Mouse (Mus musculus) gastrocnemius, adult 8-10 months (tissue): Measurements from ENCODE around the gene A930018P22Rik. TPM values are rescaled to one million over a fixed set of nuclear protein-coding genes. Genes with fewer than 3 reads are reported as not detected.
"Not testable (repeated sequence)": the region's sequence is repeated elsewhere in the genome, so short reads cannot be mapped to it uniquely, and the experiment has no call there.

Source experiments
- DNase-seq, 2 experiments: peaks; one replicate each; pipeline ENCODE4 v3.0.0; 2022; ENCODE audit warnings: low spot score in 2 of 2
- total RNA-seq, 4 experiments: library from RNA; stranded (reverse); gene quantifications; 2 replicates each; pipeline ENCODE4 v1.2.4; 2022

The A930018P22Rik gene
- 1 to 10 TPM in 1 of 4 experiments, under 1 TPM in 2, not detected in 1; 0.36 to 1.2 (median 0.63) TPM for total RNA-seq

DNA sequence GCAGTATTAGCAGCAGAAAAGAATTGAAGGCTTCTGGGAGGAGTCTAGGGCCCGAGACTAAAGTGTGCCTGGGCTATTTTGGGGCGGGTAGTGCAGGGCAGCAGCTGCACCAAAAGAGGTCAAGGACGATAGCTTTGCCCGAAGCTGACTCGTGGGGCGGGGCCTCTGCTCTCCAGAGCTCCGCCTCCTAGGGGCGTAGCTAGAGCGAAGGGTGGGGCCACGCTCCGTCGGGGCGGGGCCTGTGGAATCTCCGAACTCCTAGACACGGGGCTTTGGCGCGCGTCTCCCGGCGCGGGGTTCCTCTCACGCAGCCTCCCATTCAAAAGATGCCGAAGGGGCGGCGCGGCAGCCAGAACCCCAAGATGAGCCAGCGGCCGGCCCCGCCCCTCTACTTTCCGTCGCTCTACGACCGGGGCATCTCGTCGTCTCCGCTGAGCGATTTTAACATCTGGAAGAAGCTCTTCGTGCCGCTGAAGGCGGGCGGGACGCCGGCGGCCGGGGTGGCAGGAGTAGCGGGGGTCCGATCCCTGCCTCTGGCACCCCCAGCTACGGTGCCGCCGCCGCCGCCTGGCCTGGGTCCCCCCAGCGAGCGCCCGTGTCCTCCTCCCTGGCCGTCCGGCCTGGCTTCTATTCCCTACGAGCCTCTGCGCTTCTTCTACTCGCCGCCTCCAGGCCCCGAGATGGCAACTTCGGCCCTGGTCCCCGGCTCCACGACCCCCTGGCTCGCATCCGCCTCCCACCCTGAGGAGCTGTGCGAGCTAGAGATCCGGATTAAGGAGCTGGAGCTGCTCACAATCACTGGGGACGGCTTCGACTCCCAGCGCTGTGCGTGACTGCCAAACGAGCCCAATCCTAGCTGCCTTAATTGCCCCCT lies at the start of gene A930018P22Rik:
TSS of gene A930018P22Rik (plus strand) at position 265 of the 874 bp plus-strand sequence.
- peak; percentile 93 to 94 for DNase-seq

DNA sequence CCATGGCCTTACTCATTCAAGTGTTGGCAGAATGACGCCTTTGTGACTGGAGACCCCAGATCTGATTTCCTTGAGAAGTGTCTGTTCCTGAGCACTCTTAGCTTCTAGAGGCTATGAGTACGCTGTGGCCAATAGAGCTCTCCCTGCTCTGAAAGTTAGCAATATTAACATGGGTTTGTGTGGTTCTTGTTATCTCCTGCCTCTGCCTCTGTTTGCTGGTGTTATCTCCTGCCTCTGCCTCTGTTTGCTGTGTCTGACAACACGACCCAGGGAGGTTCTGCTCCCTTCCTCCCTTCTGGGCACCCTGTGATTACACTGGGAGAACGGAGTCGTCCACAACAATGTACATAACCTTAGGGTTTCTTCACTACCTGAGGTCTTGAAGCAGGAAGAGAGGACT lies 44.3 kb upstream of the A930018P22Rik start:
- not testable (repeated sequence) for DNase-seq

DNA sequence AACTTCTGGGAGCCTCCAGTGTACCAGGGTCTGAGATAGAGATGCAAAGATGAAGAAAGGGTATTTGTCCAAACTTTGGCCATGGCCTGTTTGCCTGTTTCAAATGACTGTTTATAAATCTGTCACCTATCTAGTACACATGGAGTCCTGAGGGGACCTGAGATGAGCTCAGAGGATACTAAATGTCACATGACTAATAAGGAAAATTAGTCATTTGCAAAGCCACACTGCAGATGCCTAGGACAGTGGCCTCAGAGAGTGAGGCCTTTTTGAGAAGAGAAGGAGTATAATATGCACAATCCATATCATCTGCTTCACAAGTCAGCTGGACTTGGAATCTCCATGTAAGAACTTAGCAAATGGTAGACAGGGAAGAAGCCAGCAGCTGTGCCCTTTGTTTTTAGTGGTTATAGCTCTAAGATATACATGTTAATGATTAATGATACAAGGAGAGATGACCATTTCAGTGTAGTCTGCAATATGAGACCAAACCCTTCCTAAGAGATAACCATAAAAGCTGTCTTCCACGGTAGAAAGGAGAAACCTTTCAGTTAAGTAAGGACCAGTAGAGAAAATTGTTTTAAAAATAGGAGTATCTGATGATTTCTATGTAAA lies 41.0 kb upstream of the A930018P22Rik start:
- DNase-seq = not testable (repeated sequence)

DNA sequence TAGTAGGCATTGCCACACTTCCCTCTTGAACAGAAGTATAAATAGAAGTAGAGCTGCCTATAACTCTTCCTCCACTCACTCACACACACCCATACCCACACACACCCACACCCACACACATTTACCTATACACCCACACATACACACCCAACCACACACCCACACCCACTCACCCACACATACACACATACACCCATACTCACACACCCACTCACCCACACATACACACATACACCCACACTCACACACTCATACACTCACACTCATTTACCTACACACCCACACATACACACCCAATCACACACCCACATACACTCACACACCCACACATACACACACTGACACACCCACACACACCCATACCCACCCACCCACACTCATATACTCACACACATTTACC lies 40.1 kb upstream of the A930018P22Rik start:
- no peak for DNase-seq

DNA sequence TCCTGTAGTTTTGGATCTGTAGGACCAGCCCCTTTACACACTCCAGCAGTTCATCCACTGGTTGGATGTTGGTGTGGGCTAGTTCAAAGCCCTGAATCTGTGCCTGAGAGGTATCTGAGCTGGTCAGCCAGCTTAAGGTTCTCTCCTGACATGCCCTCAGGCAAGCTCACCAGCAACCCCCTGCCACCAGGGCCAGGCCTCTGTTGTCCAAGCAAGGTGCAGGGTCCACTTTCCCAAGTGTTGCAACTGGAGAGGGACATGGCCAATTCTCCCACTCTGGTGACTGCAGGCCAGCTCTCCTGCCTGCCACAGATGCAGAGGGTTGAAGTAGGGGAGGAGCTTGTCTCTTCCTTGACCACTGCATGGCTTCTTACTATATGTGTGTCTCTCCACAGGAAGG lies 38.5 kb upstream of the A930018P22Rik start:
- DNase-seq = not testable (repeated sequence)

DNA sequence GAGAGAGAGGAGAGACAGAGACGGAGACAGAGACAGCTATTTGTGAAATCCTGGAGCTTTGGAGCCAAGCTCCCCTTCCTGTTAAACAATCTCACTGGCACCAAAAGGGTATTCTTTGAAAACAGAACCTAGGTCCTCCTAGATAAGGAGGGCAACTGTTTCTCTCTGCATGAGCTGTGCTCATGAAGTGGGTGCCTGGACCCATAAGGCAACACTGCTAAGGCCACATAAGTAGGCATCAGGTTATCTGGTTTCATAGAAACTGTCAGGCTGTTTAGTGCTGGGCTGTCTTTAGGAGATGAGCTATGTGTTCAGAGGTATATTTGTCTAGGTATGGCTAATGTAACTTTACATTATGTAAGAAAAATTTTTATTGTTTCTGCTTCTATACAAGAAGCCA lies 35.0 kb upstream of the A930018P22Rik start:
- not testable (repeated sequence) for DNase-seq

DNA sequence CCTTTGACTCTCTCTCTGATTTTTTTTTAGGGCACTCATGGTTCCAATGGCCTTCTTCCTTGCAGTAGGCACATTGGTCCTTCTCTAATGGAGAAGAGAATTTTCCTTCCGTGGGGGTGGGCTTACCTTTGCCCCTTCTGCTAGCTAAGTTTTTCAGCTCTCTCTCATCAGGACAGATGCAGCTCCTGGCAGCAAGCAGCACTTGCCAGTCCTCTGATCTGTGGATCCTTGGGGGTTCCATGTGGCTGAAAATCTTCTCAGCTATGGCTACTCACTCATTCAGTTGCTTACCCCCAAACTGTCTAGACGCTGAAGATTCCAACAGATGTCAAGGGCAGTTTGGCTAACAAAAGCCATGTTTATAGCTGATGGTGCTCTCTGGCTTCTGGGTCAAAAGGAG lies 29.3 kb upstream of the A930018P22Rik start:
- DNase-seq = no peak

DNA sequence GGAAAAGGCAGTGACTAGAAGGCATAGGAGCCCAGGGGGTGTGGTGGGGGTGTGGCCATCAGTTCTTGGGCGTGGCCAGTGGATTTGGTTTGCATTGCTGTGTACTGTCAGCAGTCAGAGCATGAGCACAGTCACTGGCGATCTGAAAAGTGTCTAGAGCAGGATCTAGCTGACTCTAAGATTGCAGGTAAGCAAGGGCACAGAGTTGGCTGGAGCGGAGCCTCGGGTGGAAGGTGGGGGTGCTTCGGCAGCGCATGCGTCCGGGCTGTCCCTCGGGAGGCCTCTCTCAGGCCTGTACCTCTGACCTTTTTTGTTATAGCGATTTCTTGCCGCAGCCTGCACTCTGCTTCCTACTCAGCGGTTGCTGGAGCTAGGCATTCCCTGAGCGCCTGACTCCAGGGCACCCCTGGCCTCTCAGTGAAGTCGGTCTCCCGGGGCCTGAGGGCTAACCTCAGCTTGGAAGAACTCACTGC lies 26.8 kb upstream of the A930018P22Rik start, which contains the start of gene Cd59a:
TSS of gene Cd59a (plus strand) at position 61 of the 473 bp plus-strand sequence.
- peak; percentile 65 to 72 for DNase-seq

DNA sequence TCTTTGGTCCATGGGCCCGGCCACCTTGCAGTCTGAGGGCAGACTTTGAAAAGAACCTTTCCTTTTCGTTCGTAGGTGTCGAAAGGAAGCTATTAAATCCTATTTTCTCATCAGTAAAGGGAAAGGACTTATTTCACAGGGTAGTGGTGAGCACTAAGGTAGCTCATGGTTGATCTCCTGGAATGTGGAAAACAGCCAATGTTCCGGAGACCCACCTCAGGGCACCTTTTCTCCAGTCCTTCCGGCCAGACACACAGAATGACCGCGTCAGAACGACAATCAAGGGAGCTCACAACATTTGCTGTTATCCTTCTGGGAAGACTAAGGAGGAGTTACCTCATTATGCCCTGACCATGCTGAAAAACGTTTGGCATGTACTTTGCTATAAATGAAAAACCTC lies 26.3 kb upstream of the A930018P22Rik start:
- no peak for DNase-seq

DNA sequence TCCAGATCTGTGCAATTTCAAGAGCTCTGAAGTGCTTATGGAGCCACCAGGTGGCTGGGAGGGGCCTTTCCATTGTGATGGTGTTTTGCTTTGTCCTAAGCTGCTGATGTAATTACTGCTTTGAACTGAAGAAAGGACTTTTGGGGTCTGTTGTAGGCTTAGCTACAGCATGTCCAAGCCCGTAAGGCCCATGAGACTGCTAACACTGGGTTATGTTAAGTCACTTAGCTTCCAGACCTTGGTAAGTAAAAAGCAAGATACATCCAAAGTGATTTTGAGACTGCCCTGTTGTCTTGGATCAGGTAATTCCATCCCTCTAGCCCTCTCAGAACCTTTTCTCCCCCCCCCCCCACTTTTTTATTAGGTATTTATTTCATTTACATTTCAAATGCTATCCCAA lies 25.8 kb upstream of the A930018P22Rik start:
- DNase-seq = not testable (repeated sequence)

DNA sequence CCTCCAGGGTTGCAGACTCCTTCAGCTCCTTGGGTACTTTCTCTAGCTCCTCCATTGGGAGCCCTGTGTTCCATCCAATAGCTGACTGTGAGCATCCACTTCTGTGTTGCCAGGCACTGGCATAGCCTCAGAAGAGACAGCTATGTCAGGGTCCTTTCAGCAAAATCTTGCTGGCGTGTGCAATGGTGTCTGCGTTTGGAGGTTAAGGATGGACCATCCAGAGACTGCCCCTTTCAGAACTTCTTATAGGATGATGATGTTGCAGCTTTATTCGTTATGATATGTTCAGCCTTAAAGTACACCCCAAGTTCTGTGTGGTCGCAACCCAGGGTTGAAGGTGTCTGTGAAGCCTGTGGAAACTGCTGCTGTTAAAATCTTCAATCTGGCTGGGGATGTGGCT lies 25.2 kb upstream of the A930018P22Rik start:
- DNase-seq = not testable (repeated sequence)

DNA sequence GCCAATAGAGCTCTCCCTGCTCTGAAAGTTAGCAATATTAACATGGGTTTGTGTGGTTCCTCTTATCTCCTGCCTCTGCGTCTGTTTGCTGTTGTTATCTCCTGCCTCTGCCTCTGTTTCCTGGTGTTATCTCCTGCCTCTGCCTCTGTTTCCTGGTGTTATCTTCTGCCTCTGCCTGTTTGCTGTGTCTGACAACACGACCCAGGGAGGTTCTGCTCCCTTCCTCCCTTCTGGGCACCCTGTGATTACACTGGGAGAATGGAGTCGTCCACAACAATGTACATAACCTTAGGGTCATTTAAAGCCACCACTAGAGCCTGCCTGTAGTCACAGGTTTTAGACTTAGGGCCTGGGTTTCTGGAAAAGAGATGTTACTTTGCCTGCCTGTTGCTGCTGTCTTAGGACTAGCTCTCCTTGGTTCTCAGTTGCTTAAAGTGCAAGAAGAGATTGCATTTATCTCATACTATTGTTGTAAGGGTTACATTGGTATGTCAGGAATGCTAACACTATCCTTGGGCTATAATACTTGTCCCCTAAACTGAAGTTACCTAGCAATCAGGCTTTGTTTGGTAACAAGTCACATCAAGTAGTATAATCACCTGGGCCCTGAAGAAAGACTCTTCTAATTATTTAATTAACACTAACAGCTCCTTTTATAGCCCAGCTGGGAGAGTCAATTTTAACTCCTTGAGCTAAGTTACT lies 23.9 kb upstream of the A930018P22Rik start:
- DNase-seq = no peak

DNA sequence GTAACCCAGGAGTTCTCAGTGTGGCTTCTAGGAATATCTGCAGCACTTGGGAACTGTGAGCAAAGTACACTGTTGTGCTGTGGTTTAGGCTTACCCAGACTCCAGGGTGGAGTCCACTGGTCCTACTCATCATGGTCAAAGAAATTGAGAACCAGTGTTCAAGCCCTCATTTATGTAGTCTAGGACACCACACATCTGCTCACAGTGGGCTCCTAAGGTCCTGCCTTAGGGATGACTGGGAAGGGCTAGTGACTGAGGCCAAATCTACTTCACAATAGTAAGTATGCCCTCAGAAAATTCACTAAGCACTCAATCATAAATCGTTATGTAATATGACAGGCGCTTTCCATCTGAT lies 23.4 kb upstream of the A930018P22Rik start:
- no peak for DNase-seq

DNA sequence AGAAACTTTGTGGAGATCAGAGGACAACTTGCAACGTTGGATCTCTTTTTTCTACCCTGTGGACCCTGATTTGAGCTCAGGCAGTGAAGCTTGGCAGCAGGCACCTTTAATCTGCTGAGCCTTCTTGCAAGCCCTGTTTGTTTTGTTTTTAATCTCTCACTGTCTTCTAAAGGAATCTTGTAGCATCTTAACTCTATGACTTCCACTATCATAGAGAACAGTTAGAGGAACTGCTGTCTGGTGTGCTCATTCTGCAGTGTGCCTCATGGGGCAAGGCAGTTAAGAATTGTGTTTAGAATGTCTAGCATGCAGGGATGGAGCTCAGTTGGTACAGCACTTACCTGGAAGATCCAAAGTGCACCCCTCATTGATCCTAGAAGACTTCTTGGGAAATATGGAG lies 22.6 kb upstream of the A930018P22Rik start:
- DNase-seq = no peak

DNA sequence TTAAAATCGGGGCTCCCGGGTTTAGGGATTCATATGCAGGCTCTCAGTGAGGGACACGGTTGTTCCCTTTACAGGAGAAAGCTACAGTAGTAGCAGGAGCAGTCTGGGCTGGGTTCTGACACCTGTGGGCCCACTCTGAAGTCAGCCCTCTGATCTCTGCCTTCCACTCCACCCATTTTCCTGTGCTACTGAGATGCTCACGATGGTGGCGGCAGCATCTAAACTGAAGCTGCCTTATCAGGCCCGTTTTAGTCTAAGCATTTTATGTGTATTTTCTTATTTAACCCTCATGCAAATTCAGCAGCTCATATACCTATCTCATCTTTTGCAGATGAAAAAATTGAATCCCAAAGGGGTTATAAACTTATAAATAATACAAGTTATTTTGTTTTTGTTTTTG lies 17.8 kb upstream of the A930018P22Rik start:
- DNase-seq = no peak

DNA sequence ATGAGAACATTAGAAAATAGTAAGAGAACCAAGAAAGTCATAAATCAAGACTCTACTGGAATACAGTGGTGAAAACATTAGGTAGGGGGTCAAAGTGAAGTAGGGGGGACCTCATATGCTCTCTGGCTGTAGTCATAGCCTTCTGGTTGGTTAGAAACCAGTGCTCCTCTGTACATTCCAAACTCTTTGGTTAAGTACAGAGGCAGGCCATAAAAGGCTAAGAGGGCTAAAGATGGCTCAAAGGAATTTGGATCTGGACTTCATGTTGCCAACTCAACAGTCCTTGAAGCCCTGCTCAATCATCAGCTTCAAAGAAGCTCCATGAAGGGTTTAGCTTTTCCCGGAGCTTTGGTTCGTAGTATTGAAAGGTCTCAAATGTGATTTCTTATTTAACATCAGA lies 13.5 kb upstream of the A930018P22Rik start:
- DNase-seq = not testable (repeated sequence)

DNA sequence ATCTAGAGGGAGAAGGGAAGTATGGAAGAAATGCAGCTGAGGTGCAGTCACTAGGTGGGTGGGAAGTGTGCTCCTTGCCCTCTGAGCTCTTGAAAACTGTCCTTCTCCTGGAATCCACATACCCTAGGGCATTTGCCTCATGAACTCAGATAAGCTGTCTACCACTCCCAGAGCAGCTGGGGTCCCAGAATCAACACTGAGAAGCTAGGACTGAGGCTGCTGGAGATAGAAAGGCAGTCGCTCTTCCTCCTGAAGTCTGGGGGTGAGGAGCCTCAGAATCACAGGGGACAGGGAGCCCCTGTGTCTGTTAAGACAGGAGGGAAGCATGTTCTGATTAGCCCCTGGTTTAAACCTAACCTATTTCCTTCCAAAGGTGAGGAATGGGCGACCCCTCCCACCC lies 13.0 kb upstream of the A930018P22Rik start:
- no peak for DNase-seq

DNA sequence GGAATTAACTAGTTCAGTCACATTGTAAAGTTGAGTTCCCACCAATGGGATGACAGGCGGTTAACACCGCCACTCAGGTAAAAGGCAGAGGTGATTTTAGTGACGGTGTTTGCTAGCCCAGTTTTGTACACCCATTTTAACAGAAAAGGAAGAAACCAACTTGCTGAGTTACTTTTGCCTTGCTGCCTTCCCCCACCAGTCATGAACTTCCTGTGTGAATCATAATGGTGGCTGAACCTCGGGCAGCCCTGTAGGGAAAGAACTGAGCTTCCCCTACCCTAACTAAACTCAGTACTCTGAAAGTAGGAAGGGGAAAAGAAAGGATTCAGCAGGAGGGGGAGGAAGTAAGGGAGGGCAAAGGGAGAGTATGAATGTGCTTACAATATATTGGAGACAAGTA lies 12.5 kb upstream of the A930018P22Rik start:
- DNase-seq = no peak

DNA sequence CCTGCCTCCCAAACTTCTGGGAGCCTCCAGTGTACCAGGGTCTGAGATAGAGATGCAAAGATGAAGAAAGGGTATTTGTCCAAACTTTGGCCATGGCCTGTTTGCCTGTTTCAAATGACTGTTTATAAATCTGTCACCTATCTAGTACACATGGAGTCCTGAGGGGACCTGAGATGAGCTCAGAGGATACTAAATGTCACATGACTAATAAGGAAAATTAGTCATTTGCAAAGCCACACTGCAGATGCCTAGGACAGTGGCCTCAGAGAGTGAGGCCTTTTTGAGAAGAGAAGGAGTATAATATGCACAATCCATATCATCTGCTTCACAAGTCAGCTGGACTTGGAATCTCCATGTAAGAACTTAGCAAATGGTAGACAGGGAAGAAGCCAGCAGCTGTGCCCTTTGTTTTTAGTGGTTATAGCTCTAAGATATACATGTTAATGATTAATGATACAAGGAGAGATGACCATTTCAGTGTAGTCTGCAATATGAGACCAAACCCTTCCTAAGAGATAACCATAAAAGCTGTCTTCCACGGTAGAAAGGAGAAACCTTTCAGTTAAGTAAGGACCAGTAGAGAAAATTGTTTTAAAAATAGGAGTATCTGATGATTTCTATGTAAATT lies 11.3 kb upstream of the A930018P22Rik start:
- DNase-seq = not testable (repeated sequence)

DNA sequence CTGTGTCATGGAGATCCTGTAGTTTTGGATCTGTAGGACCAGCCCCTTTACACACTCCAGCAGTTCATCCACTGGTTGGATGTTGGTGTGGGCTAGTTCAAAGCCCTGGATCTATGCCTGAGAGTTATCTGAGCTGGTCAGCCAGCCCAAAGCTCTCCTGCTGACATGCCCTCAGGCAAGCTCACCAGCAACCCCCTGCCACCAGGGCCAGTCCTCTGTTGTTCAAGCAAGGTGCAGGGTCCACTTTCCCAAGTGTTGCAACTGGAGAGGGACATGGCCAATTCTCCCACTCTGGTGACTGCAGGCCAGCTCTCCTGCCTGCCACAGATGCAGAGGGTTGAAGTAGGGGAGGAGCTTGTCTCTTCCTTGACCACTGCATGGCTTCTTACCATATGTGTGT lies 9.0 kb upstream of the A930018P22Rik start:
- DNase-seq = not testable (repeated sequence)

DNA sequence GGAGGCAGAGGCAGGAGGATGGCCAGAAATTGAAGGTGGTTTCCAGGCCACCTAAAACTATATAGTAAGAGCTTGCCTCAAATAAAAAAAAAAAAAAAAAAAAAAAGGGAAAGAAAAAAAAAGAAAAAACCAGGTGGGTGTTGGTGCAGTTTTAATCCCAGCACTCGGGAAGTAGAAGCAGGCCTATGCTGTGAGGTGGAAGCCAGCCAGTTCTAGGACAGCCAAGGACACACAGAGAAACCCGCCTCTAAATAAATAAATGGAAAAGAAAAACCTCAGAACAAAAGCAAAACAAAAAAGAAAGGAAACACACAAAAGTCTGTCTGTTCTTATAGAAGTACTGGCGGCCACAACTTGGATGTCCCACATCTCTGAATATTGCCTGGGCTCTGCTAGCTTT lies 7.7 kb upstream of the A930018P22Rik start:
- DNase-seq = no peak
